Mouse (Mus musculus) lung, embryonic 15.5 days (tissue): ENCODE results near the gene Tbc1d9b. TPM values are rescaled to one million over a fixed set of nuclear protein-coding genes. Genes with fewer than 3 reads are reported as not detected.

ENCODE experiments used
- ATAC-seq: fragments of 200-750 bp; cut with Nextera tagmentation; 2 replicates; pipeline ENCODE4 v1.8.0; 2017; ENCODE audit warnings: moderate number of reproducible peaks, borderline replicate concordance; ENCODE audit not compliant: low FRiP score, low TSS enrichment; ENCODE audit errors: extremely low read depth
- H3K27ac ChIP-seq: fragments of 300-500 bp; sonication (generic); 2 replicates; pipeline ENCODE4 v1.5.1; 2015; ENCODE audit warnings: moderate library complexity, mild to moderate bottlenecking, inconsistent platforms
- H3K27me3 ChIP-seq: fragments of 300-500 bp; sonication (generic); 2 replicates; pipeline ENCODE4 v1.6.1; 2015; ENCODE audit warnings: inconsistent platforms
- H3K36me3 ChIP-seq: fragments of 300-500 bp; sonication (generic); 2 replicates; pipeline ENCODE4 v1.6.1; 2015; ENCODE audit warnings: inconsistent platforms
- H3K4me1 ChIP-seq: fragments of 300-500 bp; sonication (generic); 2 replicates; pipeline ENCODE4 v1.6.1; 2015; ENCODE audit warnings: inconsistent platforms
- H3K4me2 ChIP-seq: fragments of 300-500 bp; sonication (generic); 2 replicates; pipeline ENCODE4 v1.6.1; 2015; ENCODE audit warnings: inconsistent platforms, mild to moderate bottlenecking, moderate library complexity
- H3K4me3 ChIP-seq: fragments of 300-500 bp; sonication (generic); 2 replicates; pipeline ENCODE4 v1.5.1; 2015; ENCODE audit warnings: mild to moderate bottlenecking, inconsistent platforms
- H3K9ac ChIP-seq: fragments of 300-500 bp; sonication (generic); 2 replicates; pipeline ENCODE4 v1.6.1; 2015; ENCODE audit warnings: inconsistent platforms
- H3K9me3 ChIP-seq: fragments of 300-500 bp; sonication (generic); 2 replicates; pipeline ENCODE4 v1.6.1; 2016; ENCODE audit warnings: inconsistent platforms
- WGBS: fragments of 180-500 bp; shearing (Covaris S2); methylation state at CpG from one replicate; pipeline ENCODE4 v1.1.7; 2015; 5-methylcytosine and 5-hydroxymethylcytosine counted together
- polyA plus RNA-seq: library from polyadenylated mRNA; unstranded; fragments of >200 nt; fragmentation: Nextera tagmentation; extraction: Ambion mirVana; gene quantifications from 2 replicates; pipeline ENCODE4 v1.2.1, GENCODE M21; 2015

Tbc1d9b gene
- polyA plus RNA-seq, 1 experiment from 2014 or later, result 46.5 TPM

DNA sequence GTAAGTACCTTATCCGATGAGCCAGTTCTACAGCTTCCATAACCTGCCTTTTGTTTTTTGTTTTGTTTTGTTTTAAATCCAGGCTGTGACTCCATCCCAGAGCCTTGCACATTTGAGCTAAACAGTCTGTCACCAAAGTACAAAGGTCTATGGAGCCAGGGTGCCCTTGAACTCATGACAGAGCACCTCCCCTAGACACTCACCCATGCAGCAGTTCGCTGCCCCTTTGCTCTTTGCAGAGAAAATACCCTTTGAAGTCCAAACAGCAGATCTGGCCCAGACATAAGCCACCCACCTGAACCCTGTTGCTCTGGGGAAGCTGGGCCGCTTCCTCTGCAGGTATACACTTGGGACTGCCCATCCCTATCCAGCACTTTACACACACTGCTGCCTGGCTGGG is 70.4 kb downstream of the Tbc1d9b start:
- Histone ChIP-seq H3K36me3 (peaks cover 90% of the 10 kb centered on the region), H3K4me1 (no peaks in the 10 kb centered on the region), H3K4me3 (no peak overlapping the region), H3K4me2 (no peak overlapping the region), H3K27me3 (no peaks in the 10 kb centered on the region), H3K9ac (no peak overlapping the region), H3K27ac (no peak overlapping the region), H3K9me3 (no peaks in the 10 kb centered on the region)
- no peak for ATAC-seq
- whole genome bisulfite sequencing, result 91% methylated on average over 3 of the region's 3 CpGs

DNA sequence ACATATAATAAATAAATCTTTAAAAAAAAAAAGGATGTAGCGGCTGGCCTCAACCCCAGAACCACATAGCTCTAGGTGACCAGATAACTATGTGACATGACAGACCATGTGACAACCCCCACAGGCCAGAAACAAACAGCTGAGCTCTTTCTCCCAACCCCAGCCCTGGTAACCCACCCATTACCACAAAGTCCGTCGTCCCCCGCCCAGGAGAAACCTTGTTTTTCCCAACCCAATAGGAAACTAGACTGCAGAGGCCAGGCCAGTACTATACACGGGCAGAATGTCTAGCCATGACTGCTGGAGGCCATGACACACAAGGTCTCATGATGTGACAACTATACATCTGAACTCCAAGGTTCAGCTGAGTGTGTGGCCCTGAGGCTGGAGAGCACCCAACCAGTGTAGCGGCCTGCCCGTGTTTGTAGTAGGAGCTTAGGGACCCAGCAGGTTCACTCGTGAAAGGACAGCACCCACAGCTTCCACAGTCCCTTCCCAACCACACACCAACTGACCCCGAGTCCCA is 72.2 kb downstream of the Tbc1d9b start:
- H3K27ac ChIP-seq, result no peak overlapping the region
- H3K9ac ChIP-seq, result no peak overlapping the region
- H3K36me3 ChIP-seq, result peaks cover 94% of the 10 kb centered on the region
- H3K4me1 ChIP-seq, result no peaks in the 10 kb centered on the region
- H3K4me2 ChIP-seq, result no peak overlapping the region
- 82% methylated on average over 9 of the region's 9 CpGs for WGBS
- no peak for ATAC-seq
- H3K27me3 ChIP-seq, result no peaks in the 10 kb centered on the region
- no peak overlapping the region for H3K4me3 ChIP-seq
- no peaks in the 10 kb centered on the region for H3K9me3 ChIP-seq

DNA sequence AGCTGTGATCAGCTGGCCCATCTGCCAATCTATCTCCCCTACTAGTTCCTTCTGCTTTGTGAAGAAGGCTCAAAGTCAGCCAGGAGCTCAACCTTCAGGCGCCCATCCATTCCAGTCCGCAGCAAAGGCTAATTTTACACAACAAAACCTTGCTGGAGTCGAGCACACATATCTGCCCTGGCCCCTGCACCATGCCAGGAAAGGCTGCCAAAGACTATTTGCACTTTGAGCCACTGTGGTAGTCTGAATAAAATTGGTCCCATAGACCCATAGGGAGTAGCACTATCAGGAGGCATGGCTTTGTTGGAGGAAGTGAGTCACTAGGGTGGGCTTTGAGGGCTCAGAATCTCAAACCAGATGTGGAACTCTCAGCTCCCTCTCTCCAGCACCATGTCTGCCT is 74.2 kb downstream of the Tbc1d9b start:
- no peaks in the 10 kb centered on the region for H3K27me3 ChIP-seq
- H3K9me3 ChIP-seq, result no peaks in the 10 kb centered on the region
- no peak overlapping the region for H3K4me3 ChIP-seq
- H3K27ac ChIP-seq, result no peak overlapping the region
- peaks cover 75% of the 10 kb centered on the region for H3K36me3 ChIP-seq
- peaks cover 12% of the 10 kb centered on the region for H3K4me1 ChIP-seq
- 90% methylated on average over 3 of the region's 3 CpGs for WGBS
- H3K4me2 ChIP-seq, result no peak overlapping the region
- no peak for ATAC-seq
- H3K9ac ChIP-seq, result no peak overlapping the region

DNA sequence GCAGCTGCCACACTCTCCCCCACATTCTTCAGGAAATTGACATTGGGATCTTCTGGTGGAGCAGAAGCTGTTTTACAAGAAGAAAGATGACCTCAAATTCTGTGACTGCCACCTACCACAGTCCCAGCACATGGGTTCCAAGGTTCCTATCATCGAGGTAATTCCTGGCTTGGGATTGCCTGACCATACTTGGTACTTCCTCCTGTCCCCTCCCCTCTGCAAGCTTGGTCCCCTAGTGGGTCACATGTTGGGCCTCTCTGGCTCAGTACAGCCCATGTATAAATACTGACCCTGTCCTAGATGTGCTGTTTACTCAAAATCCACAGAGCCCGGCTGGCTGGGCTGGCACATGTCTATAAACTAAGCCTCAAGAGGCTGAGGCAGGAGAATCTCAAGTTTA is 74.8 kb downstream of the Tbc1d9b start:
- Histone ChIP-seq H3K4me2 (no peak overlapping the region), H3K27me3 (no peaks in the 10 kb centered on the region), H3K9ac (no peak overlapping the region), H3K4me1 (peaks cover 15% of the 10 kb centered on the region), H3K4me3 (no peak overlapping the region), H3K9me3 (no peaks in the 10 kb centered on the region), H3K36me3 (peaks cover 69% of the 10 kb centered on the region), H3K27ac (no peak overlapping the region)
- WGBS, result 76% methylated on average over 2 of the region's 2 CpGs
- ATAC-seq, result no peak

DNA sequence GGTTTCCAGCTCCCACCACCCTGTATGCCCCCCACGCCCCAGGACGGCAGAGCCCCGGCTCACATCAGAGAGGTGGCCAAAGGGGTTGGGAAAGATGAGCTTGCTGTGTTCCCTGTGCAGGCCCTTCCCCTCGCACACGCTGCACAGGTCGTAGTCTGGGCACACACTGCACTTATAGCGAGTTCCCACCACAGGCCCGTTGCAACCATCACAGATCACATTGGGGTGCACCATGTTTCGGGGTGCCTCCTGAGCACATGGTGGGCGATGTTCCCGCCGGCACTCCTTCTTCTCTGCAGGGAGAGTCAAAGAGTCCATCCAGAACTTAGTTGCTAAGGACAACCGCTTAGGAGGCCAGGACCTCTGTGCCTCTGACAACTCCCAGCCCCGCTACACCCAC is 76.1 kb downstream of the Tbc1d9b start:
- WGBS, result 96% methylated on average over 14 of the region's 14 CpGs
- Histone ChIP-seq H3K27me3 (no peaks in the 10 kb centered on the region), H3K4me1 (peaks cover 17% of the 10 kb centered on the region), H3K27ac (no peak overlapping the region), H3K9ac (no peak overlapping the region), H3K9me3 (no peaks in the 10 kb centered on the region), H3K4me2 (no peak overlapping the region), H3K36me3 (peaks cover 56% of the 10 kb centered on the region), H3K4me3 (no peak overlapping the region)
- no peak for ATAC-seq

DNA sequence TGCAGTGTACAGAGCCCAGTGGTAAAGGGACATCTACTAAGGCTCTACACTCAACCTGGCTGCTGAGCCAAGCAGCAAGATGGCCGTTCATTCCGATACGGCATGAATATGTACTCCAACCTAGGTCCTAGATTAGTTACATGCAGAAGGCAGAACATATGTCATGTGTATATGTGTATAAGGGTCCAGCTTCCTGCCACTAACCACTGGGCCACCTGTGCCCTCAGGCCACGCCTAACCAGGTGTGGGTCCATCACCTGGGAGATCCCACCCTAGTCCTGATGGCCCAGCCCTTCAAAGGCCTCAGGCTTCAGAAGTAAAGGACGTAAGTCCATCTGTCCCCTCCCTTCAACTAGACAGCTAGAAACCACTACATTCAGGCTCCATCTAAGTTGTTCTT is 76.8 kb downstream of the Tbc1d9b start:
- Histone ChIP-seq H3K4me3 (no peak overlapping the region), H3K4me2 (no peak overlapping the region), H3K27ac (no peak overlapping the region), H3K9me3 (no peaks in the 10 kb centered on the region), H3K36me3 (peaks cover 49% of the 10 kb centered on the region), H3K4me1 (peaks cover 19% of the 10 kb centered on the region), H3K27me3 (no peaks in the 10 kb centered on the region), H3K9ac (no peak overlapping the region)
- 87% methylated on average over 5 of the region's 5 CpGs for WGBS
- ATAC-seq, result no peak

GRCm38 (mm10) chr11:50210101-50210504 is 78.9 kb downstream of the Tbc1d9b start:
- H3K4me3 ChIP-seq, result peak overlapping the region; percentile 95
- H3K36me3 ChIP-seq, result peaks cover 30% of the 10 kb centered on the region
- peak; percentile 94 for ATAC-seq
- under 1% methylated on average over 24 of the region's 24 CpGs for WGBS
- H3K27ac ChIP-seq, result peak overlapping the region; percentile 97
- peaks cover 22% of the 10 kb centered on the region for H3K4me1 ChIP-seq
- H3K27me3 ChIP-seq, result no peaks in the 10 kb centered on the region
- H3K4me2 ChIP-seq, result peak overlapping the region; percentile 66
- H3K9me3 ChIP-seq, result no peaks in the 10 kb centered on the region
- peak overlapping the region; percentile 93 for H3K9ac ChIP-seq

GRCm38 (mm10) chr11:50210505-50211151 is 79.4 kb downstream of the Tbc1d9b start, which contains the start of the genes Sqstm1 and Mgat4b:
Gene Sqstm1 (minus strand): TSS chr11:50210827.
Gene Mgat4b (plus strand): TSS chr11:50210890.
- peaks cover 24% of the 10 kb centered on the region for H3K4me1 ChIP-seq
- peak within 1 kb of the TSS; percentile 95 for H3K4me3 ChIP-seq
- H3K9me3 ChIP-seq, result no peaks in the 10 kb centered on the region
- peak within 1 kb of the TSS; percentile 97 for H3K27ac ChIP-seq
- H3K9ac ChIP-seq, result peak within 1 kb of the TSS; percentile 93
- H3K36me3 ChIP-seq, result peaks cover 25% of the 10 kb centered on the region
- H3K27me3 ChIP-seq, result no peaks in the 10 kb centered on the region
- ATAC-seq, result peak; percentile 68
- peak within 1 kb of the TSS; percentile 66 for H3K4me2 ChIP-seq
- WGBS, result under 1% methylated on average over 48 of the region's 48 CpGs

DNA sequence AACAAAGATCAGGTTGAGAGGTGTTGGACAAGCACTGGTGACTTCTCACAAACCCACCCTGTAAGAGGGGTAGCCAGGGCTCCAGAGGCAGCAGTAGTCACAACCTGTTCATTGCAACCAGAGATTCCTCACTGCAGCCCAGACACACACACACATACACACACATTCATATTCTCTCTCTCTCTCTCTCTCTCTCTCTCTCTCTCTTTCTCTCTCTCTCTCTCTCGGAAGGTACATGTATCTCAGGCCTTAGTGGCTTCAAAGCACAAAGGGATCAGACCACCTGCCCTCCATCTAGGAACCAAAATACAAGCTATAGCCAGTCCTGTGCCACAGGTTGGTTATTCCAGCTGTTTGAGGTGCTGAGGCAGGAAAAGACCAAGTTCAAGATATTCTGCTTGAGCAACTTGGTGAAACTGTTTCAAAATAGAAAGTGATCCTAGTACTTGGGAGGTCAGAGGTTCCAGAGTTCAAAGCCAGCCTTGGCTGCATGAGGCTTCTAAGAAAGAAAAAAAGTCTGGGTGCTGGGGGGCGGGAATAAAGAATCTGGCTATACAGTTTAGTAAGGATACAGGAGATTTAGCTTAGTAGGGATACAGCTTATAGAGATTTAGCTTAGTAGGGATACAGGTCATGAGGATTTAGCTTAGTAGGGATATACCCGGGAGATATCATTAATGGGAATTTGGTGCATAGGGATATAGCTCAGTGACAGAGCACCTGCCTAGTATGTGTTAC is 80.3 kb downstream of the Tbc1d9b start:
- Histone ChIP-seq H3K4me2 (peak overlapping the region; percentile 66), H3K4me3 (peak overlapping the region; percentile 95), H3K27ac (no peak overlapping the region; the same call in 1 of the 2 replicates), H3K36me3 (peaks cover 16% of the 10 kb centered on the region), H3K9ac (peak overlapping the region; percentile 93), H3K4me1 (peaks cover 33% of the 10 kb centered on the region), H3K27me3 (no peaks in the 10 kb centered on the region), H3K9me3 (no peaks in the 10 kb centered on the region)
- 92% methylated on average over 3 of the region's 3 CpGs for WGBS
- no peak for ATAC-seq

- 64% methylated on average over 3 of the region's 3 CpGs for WGBS
- no peak overlapping the region for H3K27ac ChIP-seq
Observed at GRCm38 (mm10) chr11:50212060-50212739, 81.0 kb downstream of the Tbc1d9b start.

DNA sequence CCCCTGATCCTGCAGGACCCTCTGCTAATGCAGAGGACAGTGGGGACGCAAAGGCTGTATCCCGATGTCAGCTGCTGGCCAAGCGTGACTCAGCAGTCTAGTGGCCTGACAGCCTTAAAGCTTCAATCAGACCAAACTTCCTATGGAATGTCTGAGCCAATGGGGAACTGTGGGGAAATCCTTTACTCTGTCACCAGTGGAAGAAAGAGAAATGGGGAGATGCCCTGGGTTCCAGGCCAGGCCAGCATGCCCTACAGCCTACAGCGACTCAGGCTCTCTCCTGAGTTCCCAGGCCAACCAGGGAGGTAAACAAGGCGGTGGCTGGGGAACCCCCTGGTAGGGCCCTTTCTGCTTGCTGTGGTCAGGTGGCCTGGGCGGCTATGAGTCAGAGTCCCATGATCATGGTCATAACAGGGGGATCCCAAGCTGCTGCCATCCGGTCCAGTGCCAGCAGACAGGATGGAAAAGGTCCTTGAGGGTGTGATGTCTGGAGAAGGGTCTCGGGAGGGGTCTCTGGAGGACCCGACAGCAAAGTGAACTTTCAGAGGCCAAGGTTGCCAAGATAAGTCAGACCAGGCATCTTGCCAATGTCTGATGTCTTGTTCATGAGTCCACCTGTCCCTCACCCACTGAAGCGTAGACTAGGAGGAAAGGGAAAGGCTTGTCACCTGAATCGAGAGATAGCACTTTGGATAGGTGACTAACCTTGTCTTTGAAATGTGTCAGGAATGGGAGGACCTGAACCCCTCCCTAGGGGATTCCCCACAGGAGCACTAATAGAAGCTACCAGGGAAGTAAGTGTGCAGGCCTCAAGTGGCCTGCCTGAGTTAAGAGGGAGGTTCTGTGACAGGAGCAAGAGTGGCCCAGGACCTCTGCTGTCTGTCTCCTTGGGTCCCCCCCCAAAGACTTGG is 81.9 kb downstream of the Tbc1d9b start:
- Histone ChIP-seq H3K4me2 (no peak overlapping the region), H3K9me3 (no peaks in the 10 kb centered on the region), H3K4me3 (no peak overlapping the region), H3K36me3 (0 out of 2 replicates have a peak, but pooled peaks cover under 1% of the 10 kb centered on the region), H3K9ac (no peak overlapping the region), H3K27me3 (no peaks in the 10 kb centered on the region), H3K27ac (no peak overlapping the region), H3K4me1 (peaks cover 40% of the 10 kb centered on the region)
- no peak for ATAC-seq
- WGBS, result 40% methylated on average over 11 of the region's 11 CpGs

More at GRCm38 (mm10) chr11:50212060-50212739, 81.0 kb downstream of the Tbc1d9b start:
- Histone ChIP-seq H3K36me3 (peaks cover 9% of the 10 kb centered on the region), H3K9ac (no peak overlapping the region), H3K4me1 (peaks cover 37% of the 10 kb centered on the region), H3K4me2 (no peak overlapping the region), H3K27me3 (no peaks in the 10 kb centered on the region), H3K9me3 (no peaks in the 10 kb centered on the region), H3K4me3 (no peak overlapping the region)
- no peak for ATAC-seq
